Mouse (Mus musculus) thymus, postnatal 4 days (tissue): ENCODE results near the gene Gm28079.
"Not testable (repeated sequence)": the region's sequence is repeated elsewhere in the genome, so short reads cannot be mapped to it uniquely, and the experiment has no call there.

Experiments used
- DNase-seq: peaks from one replicate; pipeline ENCODE4 v3.0.0; 2021

Gene Gm28079

DNA sequence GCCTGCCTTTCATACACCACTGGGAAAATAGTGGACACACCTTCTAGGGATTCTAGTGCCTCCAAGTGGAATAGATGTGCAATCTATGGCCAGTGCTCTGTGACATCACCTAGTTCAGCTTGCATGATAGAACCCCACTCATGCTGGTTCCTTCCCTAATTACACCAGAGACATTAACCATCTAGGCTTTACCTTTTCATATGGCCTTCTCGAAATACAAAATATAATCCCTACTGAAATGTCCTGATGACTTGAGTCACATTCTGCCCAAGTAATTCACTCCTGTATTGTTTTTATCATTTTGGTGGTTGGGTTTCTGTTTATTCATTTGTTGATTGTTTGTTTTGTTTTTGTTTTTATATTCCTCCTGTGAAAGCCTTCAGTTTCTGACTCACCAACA lies at the start of gene Gm28079:
TSS of gene Gm28079 (minus strand) at position 101 of the 400 bp plus-strand sequence.
- not testable (repeated sequence) for DNase-seq
